Mouse (Mus musculus) CD4-positive, CD25-positive, alpha-beta regulatory T cell, adult 4 months (primary cell): Measurements from ENCODE around the gene Gm3752. TPM values are rescaled to one million over a fixed set of nuclear protein-coding genes. Genes with fewer than 3 reads are reported as not detected.
"Not testable (repeated sequence)": the region's sequence is repeated elsewhere in the genome, so short reads cannot be mapped to it uniquely, and the experiment has no call there.

ENCODE experiments used
- ATAC-seq: one replicate; pipeline ENCODE4 v1.8.0; 2017
- polyA plus RNA-seq, 2 experiments: library from polyadenylated mRNA; unstranded; fragments of 100-300 nt; shearing (Covaris generic); gene quantifications; one replicate each; pipeline ENCODE4 v1.2.1; 2017

The Gm3752 gene
- polyA plus RNA-seq, result 10 to 100 TPM; 13.7 to 19.4 TPM

- ATAC-seq, result not testable (repeated sequence)
Observed at GRCm38 (mm10) chr14:7483662-7484061, at the start of gene Gm3752. TSS of gene Gm3752 (minus strand) at chr14:7483762.

GRCm38 (mm10) chr14:7488731-7489130 lies 5.2 kb upstream of the Gm3752 start:
- ATAC-seq, result not testable (repeated sequence)

GRCm38 (mm10) chr14:7450817-7451216 lies 32.7 kb downstream of the Gm3752 start, which contains the start of gene Gm3755:
TSS of gene Gm3755 (minus strand) at chr14:7450917.
- not testable (repeated sequence) for ATAC-seq

- ATAC-seq, result not testable (repeated sequence)
Observed at GRCm38 (mm10) chr14:7422496-7422895, 61.1 kb downstream of the Gm3752 start.

Other genes starting within 250 kb of the Gm3752 start
- gene Gm3727, start 219.0 kb downstream of the Gm3752 start, polyA plus RNA-seq, result not detected
- gene Gm3739, start 168.7 kb downstream of the Gm3752 start, polyA plus RNA-seq, result 10 to 100 TPM; 13.8 to 15.0 TPM
- not detected for gene Gm5797, start 151.4 kb downstream of the Gm3752 start, polyA plus RNA-seq
- not detected for gene Gm8374, start 118.6 kb downstream of the Gm3752 start, polyA plus RNA-seq
- gene Gm3755, start 32.8 kb downstream of the Gm3752 start, polyA plus RNA-seq, result not detected
- gene Gm3558, start 84.8 kb upstream of the Gm3752 start, polyA plus RNA-seq, result 1 to 10 TPM; 2.5 to 6.6 TPM
- not detected for gene Gm10338, start 111.8 kb upstream of the Gm3752 start, polyA plus RNA-seq
- gene Gm10128, start 160.2 kb upstream of the Gm3752 start, polyA plus RNA-seq, result not detected